Mouse (Mus musculus) hindbrain, embryonic 12.5 days (tissue): ENCODE measurements around the gene Olfr1392. TPM values are rescaled to one million over a fixed set of nuclear protein-coding genes. Genes with fewer than 3 reads are reported as not detected.

Experiments used
- ATAC-seq: fragments of 200-750 bp; cut with Nextera tagmentation; 2 replicates; pipeline ENCODE4 v1.8.0; 2017; ENCODE audit warnings: moderate TSS enrichment; ENCODE audit not compliant: low FRiP score
- H3K27ac ChIP-seq: fragments of 300-500 bp; sonication (generic); 2 replicates; pipeline ENCODE4 v1.5.1; 2016; ENCODE audit warnings: mild to moderate bottlenecking
- H3K27me3 ChIP-seq: fragments of 300-500 bp; sonication (generic); 2 replicates; pipeline ENCODE4 v1.6.1; 2016; ENCODE audit warnings: mild to moderate bottlenecking
- H3K36me3 ChIP-seq: fragments of 300-500 bp; sonication (generic); 2 replicates; pipeline ENCODE4 v1.6.1; 2016; ENCODE audit warnings: mild to moderate bottlenecking
- H3K4me1 ChIP-seq: fragments of 300-500 bp; sonication (generic); 2 replicates; pipeline ENCODE4 v1.6.1; 2016
- H3K4me2 ChIP-seq: fragments of 300-500 bp; sonication (generic); replicated peaks from 2 replicates; pipeline ENCODE4 v1.6.1; 2016; ENCODE audit warnings: mild to moderate bottlenecking
- H3K4me3 ChIP-seq: fragments of 300-500 bp; sonication (generic); 2 replicates; pipeline ENCODE4 v1.5.1; 2016; ENCODE audit warnings: mild to moderate bottlenecking
- H3K9ac ChIP-seq: fragments of 300-500 bp; sonication (generic); 2 replicates; pipeline ENCODE4 v1.6.1; 2016; ENCODE audit warnings: mild to moderate bottlenecking, moderate library complexity
- H3K9me3 ChIP-seq: fragments of 300-500 bp; sonication (generic); replicated peaks from 2 replicates; pipeline ENCODE4 v1.6.1; 2016; ENCODE audit warnings: mild to moderate bottlenecking
- WGBS: fragments of 180-500 bp; shearing (Covaris S2); methylation state at CpG from one replicate; pipeline ENCODE4 v1.1.7; 2016; 5-methylcytosine and 5-hydroxymethylcytosine counted together
- polyA plus RNA-seq: library from polyadenylated mRNA; unstranded; fragments of >200 nt; fragmentation: Nextera tagmentation; extraction: Ambion mirVana; gene quantifications from 2 replicates; pipeline ENCODE4 v1.2.1, GENCODE M21; 2016

Gene Olfr1392
- polyA plus RNA-seq, 1 experiment from 2014 or later = not detected

- 66% methylated on average over 1 of the region's 1 CpGs for WGBS
- H3K4me3 ChIP-seq = no peak overlapping the region
- no peaks in the 10 kb centered on the region for H3K27me3 ChIP-seq
- no peaks in the 10 kb centered on the region for H3K4me1 ChIP-seq
- no peak for ATAC-seq
- no peak overlapping the region for H3K9ac ChIP-seq
- no peaks in the 10 kb centered on the region for H3K9me3 ChIP-seq
- no peak overlapping the region for H3K27ac ChIP-seq
- peaks cover 33% of the 10 kb centered on the region for H3K36me3 ChIP-seq
- no peak overlapping the region for H3K4me2 ChIP-seq
Observed at GRCm38 (mm10) chr11:49259829-49260228, 25.3 kb upstream of the Olfr1392 start.

DNA sequence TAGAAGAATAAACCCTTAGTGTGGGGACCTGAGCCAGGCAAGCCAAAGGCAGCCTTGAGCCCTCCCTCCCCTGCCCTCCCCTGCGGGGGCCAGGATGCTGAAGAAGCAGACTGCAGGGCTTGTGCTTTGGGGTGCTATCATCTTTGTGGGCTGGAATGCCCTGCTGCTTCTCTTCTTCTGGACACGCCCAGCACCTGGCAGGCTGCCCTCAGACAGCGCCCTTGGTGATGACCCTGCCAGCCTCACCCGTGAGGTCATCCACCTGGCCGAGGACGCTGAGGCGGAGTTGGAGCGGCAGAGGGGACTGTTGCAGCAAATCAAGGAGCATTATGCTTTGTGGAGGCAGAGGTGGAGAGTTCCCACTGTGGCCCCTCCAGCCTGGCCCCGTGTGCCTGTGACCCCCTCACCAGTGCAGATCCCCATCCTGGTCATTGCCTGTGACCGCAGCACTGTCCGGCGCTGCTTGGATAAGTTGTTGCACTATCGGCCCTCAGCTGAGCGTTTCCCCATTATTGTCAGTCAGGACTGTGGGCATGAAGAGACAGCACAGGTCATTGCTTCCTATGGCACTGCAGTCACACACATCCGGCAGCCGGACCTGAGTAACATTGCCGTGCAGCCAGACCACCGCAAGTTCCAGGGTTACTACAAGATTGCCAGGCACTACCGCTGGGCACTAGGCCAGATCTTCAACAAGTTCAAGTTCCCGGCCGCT is 24.3 kb upstream of the Olfr1392 start:
- no peak overlapping the region for H3K9ac ChIP-seq
- H3K9me3 ChIP-seq = no peaks in the 10 kb centered on the region
- no peaks in the 10 kb centered on the region for H3K4me1 ChIP-seq
- H3K27me3 ChIP-seq = no peaks in the 10 kb centered on the region
- no peak for ATAC-seq
- no peak overlapping the region for H3K27ac ChIP-seq
- no peak overlapping the region for H3K4me3 ChIP-seq
- 96% methylated on average over 19 of the region's 21 CpGs for WGBS
- H3K36me3 ChIP-seq = peaks cover 28% of the 10 kb centered on the region
- H3K4me2 ChIP-seq = no peak overlapping the region

DNA sequence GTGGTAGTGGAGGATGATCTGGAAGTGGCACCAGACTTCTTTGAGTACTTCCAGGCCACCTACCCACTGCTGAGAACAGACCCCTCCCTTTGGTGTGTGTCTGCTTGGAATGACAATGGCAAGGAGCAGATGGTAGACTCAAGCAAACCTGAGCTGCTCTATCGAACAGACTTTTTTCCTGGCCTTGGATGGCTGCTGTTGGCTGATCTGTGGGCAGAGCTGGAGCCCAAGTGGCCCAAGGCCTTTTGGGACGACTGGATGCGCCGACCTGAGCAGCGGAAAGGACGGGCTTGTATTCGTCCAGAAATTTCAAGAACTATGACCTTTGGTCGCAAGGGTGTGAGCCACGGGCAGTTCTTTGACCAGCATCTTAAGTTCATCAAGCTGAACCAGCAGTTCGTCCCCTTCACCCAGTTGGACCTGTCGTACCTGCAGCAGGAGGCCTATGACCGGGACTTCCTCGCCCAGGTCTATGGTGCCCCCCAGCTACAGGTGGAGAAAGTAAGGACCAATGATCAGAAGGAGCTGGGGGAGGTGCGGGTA is 23.7 kb upstream of the Olfr1392 start:
- no peaks in the 10 kb centered on the region for H3K27me3 ChIP-seq
- no peak for ATAC-seq
- WGBS = 93% methylated on average over 14 of the region's 14 CpGs
- peaks cover 28% of the 10 kb centered on the region for H3K36me3 ChIP-seq
- H3K4me3 ChIP-seq = no peak overlapping the region
- no peak overlapping the region for H3K9ac ChIP-seq
- H3K27ac ChIP-seq = no peak overlapping the region
- no peak overlapping the region for H3K4me2 ChIP-seq
- H3K4me1 ChIP-seq = no peaks in the 10 kb centered on the region
- H3K9me3 ChIP-seq = no peaks in the 10 kb centered on the region

DNA sequence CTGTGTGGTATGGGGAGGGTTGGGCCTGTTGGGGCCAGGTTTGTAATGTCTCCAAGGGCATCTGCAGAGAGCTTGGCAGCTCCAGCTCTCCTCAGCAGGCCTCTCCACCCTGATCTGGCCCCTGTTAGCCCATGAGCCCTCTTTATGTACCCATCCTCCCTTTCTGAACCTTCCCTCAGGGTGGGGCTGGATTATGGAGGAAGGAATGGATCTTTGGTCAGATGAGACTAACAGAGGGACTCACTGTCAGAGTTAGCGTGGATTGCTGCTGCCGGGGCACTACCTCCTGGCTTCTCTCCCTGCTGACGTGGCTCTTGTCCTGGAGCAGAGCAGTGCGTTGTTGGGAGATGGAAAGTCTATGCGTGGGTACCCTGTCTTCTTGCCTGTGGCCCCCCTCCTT is 22.8 kb upstream of the Olfr1392 start:
- no peak for ATAC-seq
- H3K9ac ChIP-seq = no peak overlapping the region
- H3K4me3 ChIP-seq = no peak overlapping the region
- H3K4me1 ChIP-seq = no peaks in the 10 kb centered on the region
- no peaks in the 10 kb centered on the region for H3K9me3 ChIP-seq
- H3K27ac ChIP-seq = no peak overlapping the region
- H3K27me3 ChIP-seq = no peaks in the 10 kb centered on the region
- H3K36me3 ChIP-seq = peaks cover 28% of the 10 kb centered on the region
- WGBS = 92% methylated on average over 5 of the region's 5 CpGs
- no peak overlapping the region for H3K4me2 ChIP-seq

DNA sequence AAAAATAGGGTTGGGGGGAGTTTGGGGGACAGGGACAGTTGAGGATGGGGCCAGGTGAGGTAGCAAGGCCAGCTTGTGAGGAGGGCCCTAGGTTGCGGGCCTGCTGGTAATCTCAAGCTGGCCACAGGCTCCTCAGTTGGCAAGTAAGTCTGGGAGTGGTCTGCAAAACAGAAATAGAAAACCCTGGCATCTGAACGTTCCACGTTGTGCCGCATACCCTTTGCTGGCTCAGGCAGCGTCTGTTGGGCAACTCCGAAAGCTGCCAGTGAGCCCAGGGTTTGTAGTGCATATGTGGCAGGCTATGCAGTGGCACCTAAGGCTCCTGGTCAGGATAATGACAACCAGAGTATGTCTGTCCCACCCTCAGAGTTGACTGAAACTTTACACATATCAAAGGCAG is 21.9 kb upstream of the Olfr1392 start:
- no peaks in the 10 kb centered on the region for H3K27me3 ChIP-seq
- H3K9me3 ChIP-seq = no peaks in the 10 kb centered on the region
- H3K4me3 ChIP-seq = no peak overlapping the region
- no peak for ATAC-seq
- H3K9ac ChIP-seq = no peak overlapping the region
- H3K4me2 ChIP-seq = no peak overlapping the region
- H3K27ac ChIP-seq = no peak overlapping the region
- no peaks in the 10 kb centered on the region for H3K4me1 ChIP-seq
- H3K36me3 ChIP-seq = peaks cover 28% of the 10 kb centered on the region
- WGBS = 98% methylated on average over 6 of the region's 6 CpGs

DNA sequence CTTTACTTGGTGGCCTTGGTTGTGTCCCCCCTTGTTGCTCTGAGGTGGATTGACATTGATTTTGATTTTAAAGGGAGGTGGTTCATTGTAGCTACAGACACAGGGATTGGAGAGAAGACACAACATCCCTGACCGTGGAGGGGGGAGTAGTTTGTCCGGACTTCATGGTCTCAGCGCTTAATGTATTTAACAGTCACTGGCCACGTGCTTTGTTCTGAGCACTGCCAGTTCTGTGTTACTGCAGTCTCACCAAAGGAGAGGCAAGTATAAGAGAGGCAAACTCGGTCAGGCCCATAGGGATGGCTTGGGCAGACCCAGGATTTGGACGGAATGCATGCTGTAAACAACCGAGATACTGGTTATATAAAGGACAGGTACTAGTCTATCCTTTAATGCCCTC is 21.0 kb upstream of the Olfr1392 start:
- H3K4me2 ChIP-seq = no peak overlapping the region
- H3K27me3 ChIP-seq = no peaks in the 10 kb centered on the region
- H3K9ac ChIP-seq = no peak overlapping the region
- H3K27ac ChIP-seq = no peak overlapping the region
- peaks cover 28% of the 10 kb centered on the region for H3K36me3 ChIP-seq
- no peaks in the 10 kb centered on the region for H3K4me1 ChIP-seq
- 90% methylated on average over 7 of the region's 7 CpGs for WGBS
- ATAC-seq = no peak
- no peak overlapping the region for H3K4me3 ChIP-seq
- no peaks in the 10 kb centered on the region for H3K9me3 ChIP-seq

DNA sequence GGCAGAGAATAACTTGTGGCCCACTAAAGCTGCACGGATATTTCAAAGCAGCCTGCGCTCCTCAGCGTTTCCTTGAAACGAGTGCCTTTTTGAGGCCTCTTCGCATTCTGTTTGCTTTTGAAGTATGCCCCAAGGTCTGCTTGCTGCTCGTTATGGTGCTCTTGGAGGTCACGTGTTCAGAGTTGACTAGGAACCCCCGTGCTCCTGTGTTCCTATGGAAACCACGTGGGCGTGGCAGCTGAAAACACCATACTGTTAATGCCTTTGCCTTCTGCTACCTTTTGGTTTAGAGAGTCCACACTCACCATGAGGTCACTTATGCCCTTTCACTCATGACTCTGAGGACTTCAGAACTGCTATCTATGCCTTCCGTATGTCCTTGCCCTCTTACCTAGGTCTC is 20.5 kb upstream of the Olfr1392 start:
- no peak for ATAC-seq
- 82% methylated on average over 11 of the region's 11 CpGs for WGBS
- H3K27ac ChIP-seq = no peak overlapping the region

GRCm38 (mm10) chr11:49265101-49265500 is 20.0 kb upstream of the Olfr1392 start:
- Histone ChIP-seq H3K36me3 (peaks cover 28% of the 10 kb centered on the region), H3K4me3 (no peak overlapping the region), H3K4me1 (no peaks in the 10 kb centered on the region), H3K9me3 (no peaks in the 10 kb centered on the region), H3K27me3 (no peaks in the 10 kb centered on the region), H3K4me2 (no peak overlapping the region), H3K9ac (no peak overlapping the region), H3K27ac (no peak overlapping the region)
- WGBS = 85% methylated on average over 8 of the region's 8 CpGs
- ATAC-seq = no peak

More for the DNA sequence above, 20.5 kb upstream of the Olfr1392 start:
- no peak overlapping the region for H3K4me2 ChIP-seq
- no peaks in the 10 kb centered on the region for H3K4me1 ChIP-seq
- H3K9ac ChIP-seq = no peak overlapping the region
- peaks cover 28% of the 10 kb centered on the region for H3K36me3 ChIP-seq
- H3K4me3 ChIP-seq = no peak overlapping the region
- H3K9me3 ChIP-seq = no peaks in the 10 kb centered on the region
- no peaks in the 10 kb centered on the region for H3K27me3 ChIP-seq

GRCm38 (mm10) chr11:49266671-49267070 is 18.4 kb upstream of the Olfr1392 start:
- H3K4me1 ChIP-seq = no peaks in the 10 kb centered on the region
- ATAC-seq = no peak
- no peak overlapping the region for H3K4me2 ChIP-seq
- H3K27me3 ChIP-seq = no peaks in the 10 kb centered on the region
- H3K36me3 ChIP-seq = peaks cover 13% of the 10 kb centered on the region
- no peak overlapping the region for H3K9ac ChIP-seq
- 89% methylated on average over 6 of the region's 6 CpGs for WGBS
- H3K4me3 ChIP-seq = no peak overlapping the region
- no peaks in the 10 kb centered on the region for H3K9me3 ChIP-seq
- H3K27ac ChIP-seq = no peak overlapping the region

DNA sequence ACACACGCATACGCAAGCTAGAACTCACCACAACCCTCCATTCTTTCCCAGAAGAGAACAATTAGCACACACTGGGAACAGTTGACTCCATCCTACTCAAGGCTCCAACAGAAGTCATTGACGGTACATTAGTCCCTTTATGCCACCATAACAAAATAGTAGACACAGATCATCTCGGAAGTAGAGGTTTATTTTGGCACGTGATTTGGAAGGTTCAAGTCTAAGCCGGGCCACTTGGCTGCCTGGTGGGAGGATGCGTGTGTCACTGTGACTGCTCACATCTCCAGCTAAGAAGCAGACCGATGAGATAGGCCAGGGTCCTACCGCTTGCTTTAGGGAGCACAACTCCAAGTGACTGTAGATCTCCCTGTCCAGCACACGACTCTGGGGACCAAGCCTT is 17.8 kb upstream of the Olfr1392 start:
- WGBS = 88% methylated on average over 10 of the region's 10 CpGs
- Histone ChIP-seq H3K4me2 (no peak overlapping the region), H3K9me3 (no peaks in the 10 kb centered on the region), H3K36me3 (peaks cover 7% of the 10 kb centered on the region), H3K4me1 (no peaks in the 10 kb centered on the region), H3K4me3 (no peak overlapping the region), H3K9ac (no peak overlapping the region), H3K27me3 (no peaks in the 10 kb centered on the region), H3K27ac (no peak overlapping the region)
- ATAC-seq = no peak

GRCm38 (mm10) chr11:49267970-49268579 is 17.0 kb upstream of the Olfr1392 start:
- Histone ChIP-seq H3K4me3 (no peak overlapping the region), H3K9ac (no peak overlapping the region), H3K27ac (no peak overlapping the region), H3K9me3 (no peaks in the 10 kb centered on the region), H3K4me2 (no peak overlapping the region), H3K27me3 (no peaks in the 10 kb centered on the region), H3K4me1 (no peaks in the 10 kb centered on the region), H3K36me3 (peaks cover 5% of the 10 kb centered on the region; the same call in 1 of the 2 replicates)
- WGBS = 86% methylated on average over 15 of the region's 15 CpGs
- ATAC-seq = no peak

DNA sequence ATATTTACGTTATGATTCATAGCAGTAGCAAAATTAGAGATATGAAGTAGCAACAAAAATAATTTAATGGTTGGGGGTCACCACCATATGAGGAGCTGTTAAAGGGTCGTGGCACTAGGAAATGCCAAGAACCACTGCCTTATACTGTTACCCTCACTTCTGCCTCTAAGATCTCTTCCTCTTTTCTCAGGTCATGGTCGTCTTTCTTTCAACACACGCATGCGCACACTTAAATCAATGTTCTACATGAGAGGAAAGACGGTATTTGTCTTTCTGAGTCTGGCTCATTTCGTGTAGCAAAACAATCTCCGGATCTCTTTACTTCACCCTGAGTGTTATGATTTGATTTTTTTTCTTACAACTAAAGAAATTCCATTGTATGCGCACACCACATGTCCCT is 15.3 kb upstream of the Olfr1392 start:
- Histone ChIP-seq H3K27me3 (no peaks in the 10 kb centered on the region), H3K27ac (no peak overlapping the region), H3K36me3 (no peaks in the 10 kb centered on the region), H3K4me1 (peaks cover 6% of the 10 kb centered on the region), H3K4me3 (no peak overlapping the region), H3K4me2 (no peak overlapping the region), H3K9me3 (no peaks in the 10 kb centered on the region), H3K9ac (no peak overlapping the region)
- WGBS = 93% methylated on average over 9 of the region's 9 CpGs
- no peak for ATAC-seq

DNA sequence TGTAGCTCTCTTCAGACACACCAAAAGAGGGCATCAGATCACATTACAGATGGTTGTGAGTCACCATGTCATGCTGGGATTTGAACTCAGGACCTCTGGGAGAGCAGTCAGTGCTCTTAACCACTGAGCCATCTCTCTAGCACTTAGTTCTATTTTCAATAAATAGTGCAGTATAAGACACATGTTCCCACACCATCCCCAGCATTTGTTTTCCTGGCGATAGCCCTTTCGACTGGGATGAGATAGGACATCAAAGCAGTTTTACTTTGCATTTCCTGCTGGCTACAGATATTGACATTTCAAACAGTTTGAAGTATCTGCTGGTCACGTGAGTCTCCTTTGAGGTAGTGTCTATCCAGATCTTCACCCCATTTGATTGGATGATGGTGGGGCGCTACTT is 14.7 kb upstream of the Olfr1392 start:
- 91% methylated on average over 4 of the region's 4 CpGs for WGBS
- H3K4me2 ChIP-seq = no peak overlapping the region
- no peaks in the 10 kb centered on the region for H3K36me3 ChIP-seq
- no peak overlapping the region for H3K27ac ChIP-seq
- H3K4me3 ChIP-seq = no peak overlapping the region
- no peaks in the 10 kb centered on the region for H3K9me3 ChIP-seq
- no peaks in the 10 kb centered on the region for H3K27me3 ChIP-seq
- ATAC-seq = no peak
- peaks cover 6% of the 10 kb centered on the region for H3K4me1 ChIP-seq
- no peak overlapping the region for H3K9ac ChIP-seq
